18 mouse cellular contexts compared by ENCODE assay signal in genomic region chr11:57625465-57625864, GRCm38 (mm10). TPM values are rescaled to one million over a fixed set of nuclear protein-coding genes. Genes with fewer than 3 reads are reported as not detected.
A peak's percentile ranks its signal among the peaks of the same experiment; 100 is the strongest.
DNase-seq lines count a peak whose midpoint lies in the region; ATAC-seq and TF ChIP-seq lines count a peak whose summit lies in the region.
"Had no signal": no experiment of that assay in that cellular context is flagged by ENCODE, and none has a peak within 500 bp of the region (broad histone marks: within the 10 kb centered on the region; RNA-seq: fewer than 3 reads in every experiment).

No protein-coding gene starts in this region.

- no peak overlapping the region for H3K4me3 ChIP-seq in liver, embryonic 14.5 days (ENCODE audit: insufficient read depth in 1 of 2, low read depth in 2 of 2, low read length in 2 of 2)
- H3K4me3 ChIP-seq in hindbrain, embryonic 12.5 days = no peak overlapping the region
- H3K4me3 ChIP-seq: embryonic facial prominence, embryonic 12.5 days; forebrain, embryonic 15.5 days; heart, embryonic 12.5 days; hindbrain, embryonic 10.5 days; hindbrain, embryonic 15.5 days had no signal

- peak; percentile 73 for ATAC-seq in erythroid progenitor cell, adult 5-6 weeks (replicated peaks; ENCODE audit: low FRiP score, poor library complexity, severe bottlenecking)
- no peak for ATAC-seq in liver, embryonic 14.5 days (ENCODE audit: insufficient read depth)
- no peak for ATAC-seq in hindbrain, embryonic 12.5 days (ENCODE audit: low FRiP score)

- H3K9me3 ChIP-seq in liver, embryonic 14.5 days (ENCODE audit: control insufficient read depth, low read length) = no peaks in the 10 kb centered on the region
- H3K9me3 ChIP-seq in hindbrain, embryonic 12.5 days (replicated peaks) = no peaks in the 10 kb centered on the region
- H3K9me3 ChIP-seq: embryonic facial prominence, embryonic 12.5 days; forebrain, embryonic 15.5 days; heart, embryonic 12.5 days; hindbrain, embryonic 10.5 days; hindbrain, embryonic 15.5 days had no signal

- no peak overlapping the region for H3K9ac ChIP-seq in liver, embryonic 14.5 days (replicated peaks)
- no peak overlapping the region for H3K9ac ChIP-seq in hindbrain, embryonic 12.5 days
- H3K9ac ChIP-seq: embryonic facial prominence, embryonic 12.5 days; forebrain, embryonic 15.5 days; heart, embryonic 12.5 days; hindbrain, embryonic 15.5 days had no signal

- H3K27ac ChIP-seq in liver, embryonic 14.5 days = peak overlapping the region; percentile 82
- H3K27ac ChIP-seq in hindbrain, embryonic 12.5 days = no peak overlapping the region
- H3K27ac ChIP-seq: embryonic facial prominence, embryonic 12.5 days; hindbrain, embryonic 10.5 days; hindbrain, embryonic 15.5 days had no signal

- no peaks in the 10 kb centered on the region for H3K27me3 ChIP-seq in liver, embryonic 14.5 days (ENCODE audit: control insufficient read depth, insufficient read depth, low read length)
- H3K27me3 ChIP-seq in hindbrain, embryonic 12.5 days = 0 out of 2 replicates have a peak, but pooled peaks cover 8% of the 10 kb centered on the region
- H3K27me3 ChIP-seq: embryonic facial prominence, embryonic 12.5 days; forebrain, embryonic 15.5 days; heart, embryonic 12.5 days had no signal

- TF ChIP-seq CTCF in liver, embryonic 14.5 days (IDR thresholded peaks at IDR 0.05; ENCODE audit: low read depth) = no peak

- peaks cover 22 to 31% of the 10 kb centered on the region in 2 experiments for H3K4me1 ChIP-seq in liver, embryonic 14.5 days (replicated peaks; ENCODE audit: control insufficient read depth in 2 of 2, insufficient read depth in 2 of 2, low read length in 1 of 2)
- peaks cover 4% of the 10 kb centered on the region; the same call in 1 of the 2 replicates for H3K4me1 ChIP-seq in hindbrain, embryonic 12.5 days

- DNase-seq in testis, postnatal 10 days (ENCODE audit: low spot score) = peak; percentile 28
- DNase-seq in testis, postnatal 14 days (ENCODE audit: low spot score) = no peak
- DNase-seq in liver, embryonic 14.5 days (ENCODE audit: low read depth in 3 of 3, low spot score in 3 of 3) = peak in 1 of 3 experiments; percentile 37
- no peak for DNase-seq in layer of hippocampus, adult 9-10 months (ENCODE audit: low spot score)
- DNase-seq in right cerebral cortex, postnatal 36 days (ENCODE audit: low spot score in 2 of 2) = no peak
- DNase-seq: adrenal gland, adult 8-10 months; adrenal gland, postnatal 36 days; cerebellum, adult 11 months; cerebellum, adult 8-10 months; cerebellum, postnatal 14 days; gastrocnemius, postnatal 10 days had no signal

- TF ChIP-seq EP300 in liver, embryonic 14.5 days (IDR thresholded peaks at IDR 0.05; ENCODE audit: low read depth) = no peak

- H3K36me3 ChIP-seq in liver, embryonic 14.5 days (replicated peaks; ENCODE audit: control insufficient read depth, insufficient read depth, low read depth) = no peaks in the 10 kb centered on the region
- no peaks in the 10 kb centered on the region for H3K36me3 ChIP-seq in hindbrain, embryonic 12.5 days
- H3K36me3 ChIP-seq: embryonic facial prominence, embryonic 12.5 days; forebrain, embryonic 15.5 days; heart, embryonic 12.5 days; hindbrain, embryonic 10.5 days; hindbrain, embryonic 15.5 days had no signal

- H3K4me2 ChIP-seq in liver, embryonic 14.5 days (ENCODE audit: low read depth) = no peak overlapping the region; the same call in none of the 2 replicates
- H3K4me2 ChIP-seq in hindbrain, embryonic 12.5 days (replicated peaks) = no peak overlapping the region
- H3K4me2 ChIP-seq: embryonic facial prominence, embryonic 12.5 days; forebrain, embryonic 15.5 days; heart, embryonic 12.5 days; hindbrain, embryonic 15.5 days had no signal

RNA-seq across cellular contexts. Expression of gene Galnt10, which starts 19.8 kb away (rescaled TPM):
- total RNA-seq in erythroid progenitor cell, adult 5-6 weeks (2015; ENCODE audit: low replicate concordance) = 50.5 and 56.6 TPM in 2 replicates
- total RNA-seq in erythroid progenitor cell, adult 5-6 weeks (2017; ENCODE audit: low replicate concordance) = 81.6 and 90.9 TPM in 2 replicates
- polyA plus RNA-seq in liver, embryonic 14.5 days (2012; rRNA removed) = 11.8 and 13.1 TPM in 2 replicates
- polyA plus RNA-seq in liver, embryonic 14.5 days (2014; fragmentation: Nextera tagmentation; extraction: Ambion mirVana) = 13.9 and 17.9 TPM in 2 replicates
- 31.1 and 31.4 TPM in 2 replicates for polyA plus RNA-seq in hindbrain, embryonic 12.5 days (2016; fragmentation: Nextera tagmentation; extraction: Ambion mirVana)
